Mouse (Mus musculus): ENCODE measurements around the gene Spocd1.

Gene Spocd1

DNA sequence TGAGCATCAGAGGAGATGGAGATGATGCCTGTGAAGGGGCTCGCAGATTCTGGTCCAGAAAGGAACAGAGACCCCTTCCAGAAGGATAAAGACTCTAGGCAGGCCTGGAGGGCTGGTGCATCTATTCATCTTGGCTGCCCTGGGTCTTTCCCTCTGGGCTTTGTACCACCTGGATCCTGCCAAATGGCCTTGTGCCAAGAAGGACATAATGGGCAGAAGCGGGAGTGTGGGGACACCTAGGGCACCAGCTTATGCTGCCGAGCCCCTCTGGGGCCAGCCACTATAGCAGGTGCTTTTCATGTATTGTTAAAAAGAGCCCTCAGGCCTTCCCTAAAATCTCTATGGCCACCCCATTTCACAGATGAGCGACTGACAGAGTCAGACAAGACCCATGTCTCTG is 49.2 kb downstream of the Spocd1 start:
- DNase-seq = no peak

- DNase-seq = no peak
Measured at GRCm38 (mm10) chr4:129978930-129979329, 49.9 kb downstream of the Spocd1 start.

DNA sequence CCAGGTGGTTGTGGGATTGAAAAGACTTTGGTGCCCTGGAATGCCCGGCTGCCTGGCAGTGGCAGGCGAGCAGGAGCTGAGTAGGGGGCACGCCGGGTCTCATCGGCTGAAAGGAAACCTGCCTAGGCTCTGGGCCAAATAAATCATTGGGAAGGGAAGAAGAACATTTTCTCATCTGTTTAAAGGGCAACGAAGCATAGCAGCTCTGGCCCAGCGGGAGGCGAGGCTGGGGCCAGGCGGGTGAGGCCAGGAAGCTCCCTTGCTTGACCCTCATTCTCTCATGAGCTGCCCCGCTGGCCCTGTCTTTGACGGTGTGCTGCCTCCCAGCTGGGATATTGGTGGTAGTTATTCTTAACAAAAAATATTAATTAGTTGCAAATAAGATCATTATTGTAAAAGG is 52.6 kb downstream of the Spocd1 start:
- DNase-seq = no peak

GRCm38 (mm10) chr4:129983046-129983445 is 54.0 kb downstream of the Spocd1 start:
- DNase-seq = no peak

DNA sequence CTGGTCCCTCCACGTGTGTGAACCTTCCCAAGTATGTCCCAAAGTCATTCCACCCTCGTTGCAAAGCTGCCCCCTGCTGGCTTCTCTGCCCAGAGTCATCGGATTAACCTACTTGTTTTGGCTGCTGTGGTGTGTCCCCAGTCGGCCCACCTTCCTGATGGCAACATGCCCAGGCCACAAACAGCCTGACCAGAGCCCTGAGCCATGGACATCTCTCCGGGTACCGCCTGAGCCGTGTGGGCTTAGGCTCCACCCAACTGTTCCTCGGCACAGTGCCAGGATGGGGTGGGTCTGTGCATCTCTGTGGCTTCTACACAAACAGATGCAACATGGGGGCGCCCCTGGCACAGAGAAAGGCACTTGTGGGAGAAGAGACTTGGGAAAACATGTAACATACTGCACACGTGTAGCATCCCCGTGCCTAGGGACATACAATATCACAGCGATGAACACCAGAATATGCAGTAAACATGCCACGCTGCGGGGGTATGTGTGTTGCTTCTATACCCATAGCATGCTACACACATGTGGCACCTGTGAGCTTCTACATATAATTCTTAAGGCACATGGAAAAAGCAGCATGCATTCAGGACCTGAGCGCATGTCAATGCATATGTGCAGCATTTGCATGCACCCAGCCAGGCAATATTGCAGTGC is 54.8 kb downstream of the Spocd1 start:
- DNase-seq = peak; percentile 57 to 62

- DNase-seq = peak in 1 of 2 experiments; percentile 30
Measured at GRCm38 (mm10) chr4:129984421-129985061, 55.5 kb downstream of the Spocd1 start, which contains the start of gene Adgrb2. TSS of gene Adgrb2 (plus strand) at chr4:129984870.

DNA sequence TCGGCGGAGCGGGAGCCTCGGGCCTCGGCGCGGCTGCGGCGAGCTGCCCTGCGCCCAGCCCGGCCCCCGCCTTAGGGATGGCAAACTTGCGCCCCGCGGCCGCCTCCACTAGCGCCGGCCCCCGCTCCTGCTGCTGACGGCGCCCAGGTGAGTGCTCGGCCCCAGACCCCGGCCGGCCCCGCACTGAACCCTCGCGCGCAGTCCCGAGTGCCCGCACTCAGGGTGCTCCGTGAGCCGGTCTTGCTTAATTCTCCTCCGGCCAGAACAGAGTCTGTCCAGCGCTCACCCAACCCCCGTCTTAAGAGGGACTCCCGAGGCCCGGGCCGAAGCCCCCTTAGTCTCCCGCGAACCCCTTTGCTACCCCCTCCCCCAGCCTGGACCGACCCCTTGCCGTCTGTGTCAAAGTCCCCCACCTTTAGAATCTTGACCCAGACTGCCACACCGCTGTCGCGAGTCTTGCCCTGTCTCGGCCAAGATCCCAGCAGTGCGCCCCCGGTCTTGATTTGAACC is 56.2 kb downstream of the Spocd1 start:
- peak; percentile 21 to 23 for DNase-seq

DNA sequence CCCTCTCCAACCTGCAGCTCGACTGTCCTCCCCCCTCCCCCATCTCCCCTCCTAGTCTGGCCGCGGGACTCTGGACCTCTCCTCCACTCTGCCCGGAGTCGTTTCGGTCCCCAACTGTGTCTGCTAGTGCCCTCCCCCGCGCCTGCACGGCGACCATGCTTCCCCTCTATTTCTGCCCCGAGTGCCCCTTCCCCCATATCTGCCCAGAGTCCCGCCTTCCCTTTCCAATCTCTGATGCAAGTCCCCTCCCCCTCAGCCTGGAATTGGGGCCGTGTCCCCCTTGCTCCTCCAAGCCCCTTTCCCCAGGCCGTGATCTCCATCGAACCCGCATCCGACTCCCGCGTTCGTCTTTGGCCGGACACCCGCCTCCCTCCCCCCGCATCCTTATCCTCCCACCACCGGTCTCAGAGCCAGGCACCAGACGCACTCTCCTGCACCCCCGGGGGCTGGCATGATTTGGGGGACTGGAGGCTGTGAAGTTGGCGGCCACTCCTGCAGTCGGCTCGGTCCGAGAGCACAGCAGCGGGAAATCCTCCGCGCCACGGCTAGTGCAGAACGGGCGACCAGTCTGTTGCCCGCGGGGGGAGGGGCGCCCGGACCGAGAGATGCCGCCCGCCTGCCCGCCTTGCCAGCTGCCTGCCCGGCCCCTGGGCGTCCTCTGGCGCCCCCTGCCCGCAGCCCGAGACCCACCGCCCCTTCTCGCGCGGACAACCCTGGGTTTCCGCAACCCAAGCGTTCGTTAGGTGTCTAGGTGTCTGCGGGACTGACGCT is 56.8 kb downstream of the Spocd1 start:
- peak; percentile 68 to 69 for DNase-seq

GRCm38 (mm10) chr4:129987825-129988504 is 58.9 kb downstream of the Spocd1 start:
- DNase-seq = peak; percentile 64

DNA sequence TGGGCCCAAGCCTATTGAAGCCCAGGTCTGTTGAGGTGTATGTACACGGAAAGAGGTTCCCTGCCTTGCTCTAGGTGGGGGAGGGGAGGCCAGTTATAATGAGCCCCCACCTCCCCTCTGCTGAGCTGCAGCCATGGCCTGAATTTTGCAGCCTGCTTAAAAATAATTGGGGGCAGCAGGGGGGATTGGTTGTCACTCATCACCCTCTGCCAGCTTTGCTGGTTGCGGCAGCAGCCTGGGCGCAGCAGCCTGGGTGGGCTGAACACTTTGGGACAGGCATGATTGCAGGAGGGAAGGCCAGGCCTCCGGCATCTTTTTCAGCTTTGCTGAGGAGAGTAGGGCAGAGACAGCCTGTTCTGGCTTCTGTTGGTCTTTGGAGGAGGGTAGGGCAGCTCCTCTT is 60.9 kb downstream of the Spocd1 start:
- no peak for DNase-seq

- DNase-seq = no peak
Measured at GRCm38 (mm10) chr4:129992720-129993119, 63.7 kb downstream of the Spocd1 start.

DNA sequence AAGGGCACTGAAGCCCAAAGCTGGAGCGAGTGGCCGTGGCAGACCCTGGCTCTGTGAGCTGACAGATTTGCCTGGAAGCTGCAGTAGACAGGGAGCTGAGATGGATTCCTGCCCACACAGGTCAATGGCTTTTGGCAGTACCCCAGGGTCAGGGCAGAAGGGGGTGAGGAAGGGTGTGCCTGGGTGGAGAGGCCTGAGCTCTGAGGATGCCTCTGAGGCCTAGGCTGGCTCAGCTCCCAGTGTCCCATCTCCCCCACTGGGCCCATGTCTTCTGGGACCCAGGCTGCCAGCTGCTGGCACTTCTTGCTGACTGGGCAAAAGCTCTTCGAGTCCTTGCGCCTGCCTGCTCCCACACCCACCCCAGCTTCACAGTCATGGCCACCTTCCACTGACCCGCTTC is 64.2 kb downstream of the Spocd1 start:
- DNase-seq = no peak

GRCm38 (mm10) chr4:129993944-129994695 is 65.1 kb downstream of the Spocd1 start:
- DNase-seq = no peak

DNA sequence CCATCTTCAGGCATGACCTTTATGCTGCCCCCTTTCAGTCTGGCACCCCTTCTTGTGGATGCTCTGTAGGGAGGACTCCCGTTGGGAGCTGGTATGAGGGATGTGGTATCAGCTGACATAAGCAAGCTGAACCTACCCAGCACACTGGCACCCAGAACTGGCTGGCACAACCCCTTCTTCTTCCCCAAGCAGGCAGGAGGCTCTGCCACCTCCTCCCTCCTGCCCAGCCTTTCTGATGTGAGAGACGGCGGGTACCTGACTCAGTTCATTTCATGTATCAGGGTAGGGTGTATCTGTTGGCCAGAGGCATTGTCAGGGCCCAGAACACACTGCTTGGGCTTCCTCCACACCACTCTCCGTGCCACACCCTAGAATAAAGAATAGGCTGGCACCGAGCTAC is 65.7 kb downstream of the Spocd1 start:
- DNase-seq = no peak

- DNase-seq = no peak
Measured at GRCm38 (mm10) chr4:129995255-129995654, 66.2 kb downstream of the Spocd1 start.

DNA sequence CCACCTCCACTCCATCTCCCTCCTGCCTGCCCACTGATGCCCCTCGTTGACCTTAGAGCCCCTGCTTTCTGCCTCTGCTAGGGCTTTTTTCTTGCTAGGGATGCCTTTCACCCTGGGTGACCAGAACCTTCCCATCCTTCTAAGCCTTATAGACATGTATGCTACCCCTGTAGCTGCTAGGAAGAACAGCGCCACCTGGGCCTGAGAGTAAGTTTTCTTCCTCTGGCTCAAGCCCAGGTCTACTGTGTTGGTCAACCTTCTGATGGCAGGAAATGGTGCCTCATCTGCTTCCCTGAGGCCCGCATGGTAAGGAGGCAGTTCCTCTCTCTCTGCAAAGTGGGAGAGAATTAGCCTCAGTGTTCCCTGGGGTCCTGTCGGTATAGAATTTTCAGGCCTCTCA is 67.0 kb downstream of the Spocd1 start:
- DNase-seq = peak; percentile 17 to 28

DNA sequence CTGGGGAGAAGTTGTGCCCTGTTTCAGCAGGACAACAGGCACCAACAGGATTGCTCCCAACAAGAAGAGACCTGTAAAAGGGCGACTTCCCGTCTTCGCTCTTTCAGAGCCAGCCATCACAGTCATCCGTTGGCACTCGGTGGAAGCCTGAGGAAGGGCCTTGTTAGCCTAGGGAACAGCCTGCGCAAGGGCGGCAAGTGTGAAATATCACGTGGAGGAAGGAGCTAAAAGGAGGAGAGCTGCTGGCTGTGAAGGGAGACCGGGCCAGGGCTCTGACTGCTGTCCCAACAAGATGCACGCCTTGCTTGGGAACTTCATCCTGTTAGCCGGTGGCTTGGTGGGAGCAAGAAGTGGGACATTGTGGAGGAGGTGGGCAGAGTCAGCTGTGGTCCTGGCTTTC is 69.1 kb downstream of the Spocd1 start:
- DNase-seq = no peak

GRCm38 (mm10) chr4:130001710-130002109 is 72.7 kb downstream of the Spocd1 start:
- DNase-seq = no peak

DNA sequence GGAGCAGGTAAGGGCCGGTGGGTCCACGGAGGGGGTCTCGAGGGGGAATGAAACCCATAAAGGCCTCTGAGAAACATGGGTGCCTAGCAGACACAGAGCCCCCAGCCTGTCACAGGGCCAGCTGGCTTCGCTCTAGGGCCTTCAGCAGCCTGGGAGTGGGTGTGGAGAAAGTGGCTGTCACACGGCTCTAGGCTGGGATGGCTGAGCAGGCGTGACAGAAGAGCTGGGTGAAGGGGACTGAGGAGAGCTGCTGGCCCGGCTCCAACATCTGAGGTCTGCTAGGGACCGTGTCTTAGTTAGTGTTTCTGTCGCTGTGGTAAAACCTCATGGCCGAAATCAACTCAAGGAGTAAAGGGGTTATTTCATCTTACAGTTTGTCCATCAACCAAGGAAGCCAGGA is 73.1 kb downstream of the Spocd1 start:
- no peak for DNase-seq

DNA sequence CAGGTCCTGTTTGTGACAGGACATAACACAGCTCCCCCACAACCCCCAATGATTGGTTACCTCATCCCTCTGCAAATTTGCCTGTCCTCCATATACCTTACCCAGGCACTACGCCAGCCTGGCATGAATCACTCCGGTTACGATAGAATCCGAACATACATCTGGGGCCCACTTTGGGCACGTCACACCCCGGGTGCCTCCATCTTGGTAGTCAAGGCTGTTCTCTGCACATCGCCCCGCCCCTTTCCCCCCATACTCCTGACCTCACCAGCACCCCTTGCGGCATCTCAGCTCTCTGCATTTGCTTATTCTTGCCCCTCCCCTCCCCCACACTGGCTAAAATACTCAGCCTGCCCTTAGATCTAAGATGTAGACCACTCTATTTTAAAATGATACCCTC is 76.5 kb downstream of the Spocd1 start:
- peak; percentile 32 to 49 for DNase-seq

DNA sequence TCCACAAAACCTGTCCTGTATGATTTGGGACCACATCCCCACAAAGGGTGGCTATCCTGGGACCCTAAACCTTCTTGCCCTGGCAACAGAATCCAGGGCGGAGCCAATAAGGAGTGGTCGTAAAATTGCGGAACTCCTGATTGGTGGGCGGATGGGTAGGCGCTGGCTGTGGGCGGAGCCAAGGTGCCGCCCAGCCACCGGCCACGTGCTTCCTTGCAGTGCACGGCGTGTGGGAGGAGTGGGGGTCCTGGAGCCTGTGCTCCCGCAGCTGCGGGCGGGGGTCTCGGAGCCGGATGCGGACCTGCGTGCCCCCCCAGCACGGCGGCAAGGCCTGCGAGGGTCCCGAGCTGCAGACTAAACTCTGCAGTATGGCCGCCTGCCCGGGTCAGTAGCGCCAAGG is 77.5 kb downstream of the Spocd1 start:
- DNase-seq = peak; percentile 22 to 32
